Comparison of ENCODE assay signal across 9 mouse cellular contexts in the genomic region with DNA sequence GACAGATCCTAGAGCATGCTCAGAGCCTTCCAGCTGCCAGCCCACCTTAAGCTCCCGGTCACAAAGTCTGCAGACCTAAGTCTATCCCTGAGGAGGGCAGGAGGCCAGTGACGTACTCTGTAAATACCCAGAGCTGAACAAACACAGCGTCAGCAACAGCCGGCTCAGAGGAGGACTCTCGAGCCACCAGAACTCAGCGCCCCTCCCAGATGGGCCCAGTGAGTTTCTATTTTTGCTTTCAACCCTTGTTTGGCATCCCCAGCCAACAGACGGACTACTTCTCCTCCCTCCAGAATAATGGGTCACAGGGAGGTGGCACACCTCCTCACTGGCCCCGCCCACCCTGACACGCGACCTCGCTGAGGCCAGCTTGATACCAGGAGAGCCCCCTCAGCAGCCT. TPM values are rescaled to one million over a fixed set of nuclear protein-coding genes. Genes with fewer than 3 reads are reported as not detected.
DNase-seq lines count a peak whose midpoint lies in the region; ATAC-seq and TF ChIP-seq lines count a peak whose summit lies in the region.
"Had no signal": no experiment of that assay in that cellular context is flagged by ENCODE, and none has a peak within 500 bp of the region (broad histone marks: within the 10 kb centered on the region; RNA-seq: fewer than 3 reads in every experiment).

No protein-coding gene starts in this region.

- H3K4me3 ChIP-seq in forebrain, postnatal 0 days (ENCODE audit: low read depth, low read length) = no peak overlapping the region
- no peak overlapping the region for H3K4me3 ChIP-seq in forebrain, embryonic 15.5 days
- H3K4me3 ChIP-seq in CH12.LX (replicated peaks in 1 of 3; ENCODE audit: low read depth in 2 of 3, low read length in 2 of 3, poor library complexity in 1 of 3) (no peak overlapping the region), myocyte (no peak overlapping the region)
- H3K4me3 ChIP-seq in embryonic facial prominence, embryonic 14.5 days (ENCODE audit: low read depth, low read length) = no peak overlapping the region
- no peak overlapping the region for H3K4me3 ChIP-seq in hindbrain, embryonic 16.5 days (ENCODE audit: low read length)
- H3K4me3 ChIP-seq: limb, embryonic 15.5 days had no signal

- H3ac ChIP-seq in myocyte (ENCODE audit: control insufficient read depth, insufficient read length) = no peak overlapping the region

- no peaks in the 10 kb centered on the region for H3K4me1 ChIP-seq in forebrain, postnatal 0 days (ENCODE audit: insufficient read depth)
- H3K4me1 ChIP-seq in forebrain, embryonic 15.5 days = peaks cover 35% of the 10 kb centered on the region
- peaks cover 6 to 24% of the 10 kb centered on the region in 2 experiments; a peak in 3 of 4 replicates for H3K4me1 ChIP-seq in CH12.LX (ENCODE audit: control insufficient read depth in 1 of 2, insufficient read depth in 2 of 2)
- H3K4me1 ChIP-seq in embryonic facial prominence, embryonic 14.5 days (ENCODE audit: control insufficient read depth, insufficient read depth, low read length) = peaks cover 27% of the 10 kb centered on the region
- peaks cover 23% of the 10 kb centered on the region for H3K4me1 ChIP-seq in hindbrain, embryonic 16.5 days (ENCODE audit: control insufficient read depth, insufficient read depth, low read depth, low read length)

- peak; percentile 52; the same call in 1 of the 2 replicates for ATAC-seq in forebrain, postnatal 0 days
- no peak for ATAC-seq in forebrain, embryonic 15.5 days (replicated peaks)
- ATAC-seq in embryonic facial prominence, embryonic 14.5 days (ENCODE audit: low read depth) = peak; percentile 35; the same call in 1 of the 2 replicates
- ATAC-seq in hindbrain, embryonic 16.5 days = no peak

- WGBS in forebrain, postnatal 0 days = 12% methylated on average over 11 of the region's 11 CpGs
- WGBS in forebrain, embryonic 15.5 days = 12% methylated on average over 11 of the region's 11 CpGs
- 12% methylated on average over 7 of the region's 11 CpGs for WGBS in embryonic facial prominence, embryonic 14.5 days
- 18% methylated on average over 11 of the region's 11 CpGs for WGBS in hindbrain, embryonic 16.5 days

- no peaks in the 10 kb centered on the region for H3K9me3 ChIP-seq in forebrain, postnatal 0 days (ENCODE audit: low read length)
- no peaks in the 10 kb centered on the region for H3K9me3 ChIP-seq in forebrain, embryonic 15.5 days
- H3K9me3 ChIP-seq in CH12.LX (replicated peaks; ENCODE audit: low read length) = no peaks in the 10 kb centered on the region
- no peaks in the 10 kb centered on the region for H3K9me3 ChIP-seq in embryonic facial prominence, embryonic 14.5 days (ENCODE audit: control insufficient read depth, low read length)
- H3K9me3 ChIP-seq in hindbrain, embryonic 16.5 days (ENCODE audit: control insufficient read depth, low read length) = no peaks in the 10 kb centered on the region
- H3K9me3 ChIP-seq: limb, embryonic 15.5 days had no signal

- peak overlapping the region; percentile 14; the same call in 1 of the 2 replicates for H3K9ac ChIP-seq in forebrain, postnatal 0 days
- no peak overlapping the region for H3K9ac ChIP-seq in forebrain, embryonic 15.5 days (replicated peaks)
- H3K9ac ChIP-seq in CH12.LX (ENCODE audit: insufficient read depth, low read depth) = no peak overlapping the region
- H3K9ac ChIP-seq in embryonic facial prominence, embryonic 14.5 days (ENCODE audit: low read depth, low read length) = no peak overlapping the region
- no peak overlapping the region for H3K9ac ChIP-seq in hindbrain, embryonic 16.5 days (ENCODE audit: low read depth, low read length)
- H3K9ac ChIP-seq: limb, embryonic 15.5 days had no signal

- no peaks in the 10 kb centered on the region for H3K36me3 ChIP-seq in forebrain, postnatal 0 days (ENCODE audit: insufficient read depth)
- no peaks in the 10 kb centered on the region for H3K36me3 ChIP-seq in forebrain, embryonic 15.5 days
- H3K36me3 ChIP-seq in CH12.LX (replicated peaks in 1 of 2; ENCODE audit: control insufficient read depth in 1 of 2, insufficient read depth in 1 of 2, low read length in 1 of 2) (no peaks in the 10 kb centered on the region), myocyte (ENCODE audit: control insufficient read depth, insufficient read depth) (no peaks in the 10 kb centered on the region)
- no peaks in the 10 kb centered on the region for H3K36me3 ChIP-seq in embryonic facial prominence, embryonic 14.5 days (ENCODE audit: control insufficient read depth, insufficient read depth, low read length)
- no peaks in the 10 kb centered on the region for H3K36me3 ChIP-seq in hindbrain, embryonic 16.5 days (ENCODE audit: control insufficient read depth, insufficient read depth, low read length)
- H3K36me3 ChIP-seq: limb, embryonic 15.5 days had no signal

- H3K27me3 ChIP-seq in forebrain, postnatal 0 days (ENCODE audit: insufficient read depth, low read length) = peaks cover 10% of the 10 kb centered on the region; the same call in 1 of the 2 replicates
- peaks cover 17% of the 10 kb centered on the region for H3K27me3 ChIP-seq in forebrain, embryonic 15.5 days
- H3K27me3 ChIP-seq in CH12.LX (replicated peaks) (peaks cover 65% of the 10 kb centered on the region), myocyte (ENCODE audit: control insufficient read depth, insufficient read depth, insufficient read length) (peaks cover 51% of the 10 kb centered on the region)
- H3K27me3 ChIP-seq in embryonic facial prominence, embryonic 14.5 days (replicated peaks; ENCODE audit: control insufficient read depth, insufficient read depth, low read length) = peaks cover 15% of the 10 kb centered on the region
- H3K27me3 ChIP-seq in hindbrain, embryonic 16.5 days (replicated peaks; ENCODE audit: control insufficient read depth, insufficient read depth, low read length) = no peaks in the 10 kb centered on the region

- no peak overlapping the region for H3K27ac ChIP-seq in forebrain, postnatal 0 days (ENCODE audit: low read depth, low read length)
- no peak overlapping the region for H3K27ac ChIP-seq in forebrain, embryonic 15.5 days (replicated peaks)
- no peak overlapping the region for H3K27ac ChIP-seq in CH12.LX (ENCODE audit: insufficient read depth, low read depth)
- no peak overlapping the region for H3K27ac ChIP-seq in embryonic facial prominence, embryonic 14.5 days (replicated peaks; ENCODE audit: low read depth, low read length)
- no peak overlapping the region for H3K27ac ChIP-seq in hindbrain, embryonic 16.5 days (ENCODE audit: low read depth, low read length)
- H3K27ac ChIP-seq: limb, embryonic 15.5 days had no signal

- dilution Hi-C loops in CH12.LX (cut with MboI; ENCODE audit: extremely low pct_ligation_motif_present, extremely low pct_unique_long_range_greater_than_20kb, low sequenced_read_pairs) = no loop called here

- TF ChIP-seq CTCF in forebrain, postnatal 0 days (IDR thresholded peaks at IDR 0.05; ENCODE audit: low read depth) = no peak
- TF ChIP-seq CTCF in CH12.LX (conservative IDR thresholded peaks at IDR 0.05 in 1 of 2, IDR thresholded peaks at IDR 0.05 in 1 of 2; ENCODE audit: low read depth in 2 of 2, low read length in 2 of 2) = no peak

- in situ Hi-C loops in CH12.LX (cut with MboI; ENCODE audit: low pct_ligation_motif_present, low pct_unique_long_range_greater_than_20kb, low sequenced_read_pairs) = no loop called here

- TF ChIP-seq EP300 in CH12.LX (IDR thresholded peaks at IDR 0.05; ENCODE audit: low read length) = no peak

- H3K79me2 ChIP-seq in CH12.LX (replicated peaks; ENCODE audit: control insufficient read depth, extremely low read depth, insufficient read depth, poor library complexity, severe bottlenecking) (no peaks in the 10 kb centered on the region), myocyte (ENCODE audit: control insufficient read depth, insufficient read depth) (no peaks in the 10 kb centered on the region)

- no peak overlapping the region for H3K4me2 ChIP-seq in forebrain, postnatal 0 days (ENCODE audit: low read depth)
- H3K4me2 ChIP-seq in forebrain, embryonic 15.5 days (replicated peaks) = no peak overlapping the region
- H3K4me2 ChIP-seq in CH12.LX (ENCODE audit: insufficient read depth, low read depth, poor library complexity, severe bottlenecking) = peak overlapping the region; percentile 37
- peak overlapping the region; percentile 29; the same call in 1 of the 2 replicates for H3K4me2 ChIP-seq in embryonic facial prominence, embryonic 14.5 days (ENCODE audit: low read depth, low read length)
- H3K4me2 ChIP-seq in hindbrain, embryonic 16.5 days (ENCODE audit: low read length) = peak overlapping the region; percentile 6; the same call in 1 of the 2 replicates
- peak overlapping the region; percentile 21 for H3K4me2 ChIP-seq in myocyte (ENCODE audit: low read depth)
- H3K4me2 ChIP-seq: limb, embryonic 15.5 days had no signal

- TF ChIP-seq POLR2A in CH12.LX (IDR thresholded peaks at IDR 0.05; ENCODE audit: low read depth, low read length) = no peak
- no peak for TF ChIP-seq POLR2A in myocyte (IDR thresholded peaks at IDR 0.05; ENCODE audit: insufficient read length, low read depth)

- no peak for DNase-seq in forebrain, postnatal 0 days
- DNase-seq in CH12.LX (ENCODE audit: extremely low read depth) = no peak
- DNase-seq in embryonic facial prominence, embryonic 14.5 days (ENCODE audit: low spot score) = peak; percentile 33
- DNase-seq in B cell, adult 2 months = no peak
- no peak for DNase-seq in embryo, embryonic 9.5 days (ENCODE audit: extremely low spot score)

- no peak for TF ChIP-seq RAD21 in CH12.LX (IDR thresholded peaks at IDR 0.05; ENCODE audit: low read depth, low read length)

TF ChIP-seq in CH12.LX, 34 proteins besides CTCF, POLR2A, EP300 and RAD21:
- TF ChIP-seq MAX (IDR thresholded peaks at IDR 0.05; ENCODE audit: low read length) = no peak
TF ChIP-seq in CH12.LX: peak in this region for 0.

TF ChIP-seq in myocyte, 11 proteins besides CTCF, POLR2A, EP300 and RAD21 (continues in another document):
- no peak for TF ChIP-seq SRF (IDR thresholded peaks at IDR 0.05; ENCODE audit: control insufficient read depth, insufficient read length, low read depth)
- no peak for TF ChIP-seq TCF3 (IDR thresholded peaks at IDR 0.05; ENCODE audit: insufficient read length, low read depth)
- no peak for TF ChIP-seq CEBPB (IDR thresholded peaks at IDR 0.05; ENCODE audit: insufficient read depth, poor library complexity, severe bottlenecking)
- TF ChIP-seq POLR2AphosphoS2 (IDR thresholded peaks at IDR 0.05; ENCODE audit: insufficient read length, low read depth) = no peak
- no peak for TF ChIP-seq E2F4 (IDR thresholded peaks at IDR 0.05; ENCODE audit: insufficient read depth)

RNA-seq across cellular contexts. Expression of gene Pitpnm3, which starts 5.6 kb away (rescaled TPM):
- 7.8 and 14.0 TPM in 2 replicates for total RNA-seq in forebrain, postnatal 0 days (2014; rRNA removed)
- 1.9 and 3.2 TPM in 2 replicates for polyA plus RNA-seq in forebrain, postnatal 0 days (2015; fragmentation: Nextera tagmentation; extraction: Ambion mirVana)
- polyA plus RNA-seq in forebrain, embryonic 15.5 days (2015; fragmentation: Nextera tagmentation; extraction: Ambion mirVana) = 1.4 and 1.8 TPM in 2 replicates
- 0.04 and 0.59 TPM in 2 replicates for total RNA-seq in CH12.LX (2012; rRNA removed)
- total RNA-seq in CH12.LX (2014; rRNA removed) = 0.08 TPM in 1 of 2 replicates, not detected in the other
- 0.31 and 0.35 TPM in 2 replicates for polyA plus RNA-seq in CH12.LX (2012; ENCODE audit: insufficient read length, low read depth)
- 0.89 and 0.96 TPM in 2 replicates for polyA plus RNA-seq in embryonic facial prominence, embryonic 14.5 days (2014; fragmentation: Nextera tagmentation; extraction: Ambion mirVana)
- polyA plus RNA-seq in hindbrain, embryonic 16.5 days (2015; fragmentation: Nextera tagmentation; extraction: Ambion mirVana) = 5.5 and 5.8 TPM in 2 replicates
- 0.04 TPM for polyA plus RNA-seq in myocyte (2012; fragmentation: generic; extraction: Trizol)

Comparison
In these comparisons a context has a peak if more than half of its experiments do, and no peak if none do; other contexts are left out.
1. ATAC-seq: peak in forebrain, postnatal 0 days (single experiment) and embryonic facial prominence, embryonic 14.5 days (single experiment); none in forebrain, embryonic 15.5 days (single experiment) and hindbrain, embryonic 16.5 days (single experiment).
2. H3K4me2 ChIP-seq: peak in CH12.LX (single experiment), embryonic facial prominence, embryonic 14.5 days (single experiment), hindbrain, embryonic 16.5 days (single experiment) and myocyte (single experiment); none in forebrain, postnatal 0 days (single experiment) and forebrain, embryonic 15.5 days (single experiment).